Mouse (Mus musculus): Measurements from ENCODE around the gene Mfap4.

GRCm38 (mm10) chr11:61489085-61489484, 3.9 kb downstream of the Mfap4 start:
- no peak for TF ChIP-seq CTCF (IDR thresholded peaks at IDR 0.05; ENCODE audit: control insufficient read depth, insufficient read depth, insufficient read length)
- no peak for TF ChIP-seq MAX (IDR thresholded peaks at IDR 0.05)
- no peak for TF ChIP-seq USF1 (IDR thresholded peaks at IDR 0.05; ENCODE audit: low read depth)
- TF ChIP-seq MYOD1 (IDR thresholded peaks at IDR 0.05; ENCODE audit: control insufficient read depth, insufficient read length, low read depth) = no peak
- no peak for TF ChIP-seq FOSL1 (IDR thresholded peaks at IDR 0.05; ENCODE audit: insufficient read depth, low read length, poor library complexity, severe bottlenecking)
- no peak for TF ChIP-seq CEBPB (IDR thresholded peaks at IDR 0.05; ENCODE audit: low read depth)
- no peak for TF ChIP-seq MYOG (IDR thresholded peaks at IDR 0.05; ENCODE audit: control insufficient read depth, extremely low read depth, insufficient read length)
